Mouse (Mus musculus) lung, postnatal 4 days (tissue): ENCODE data around the gene Plekhg1.

Experiments
- DNase-seq, 2 experiments: peaks; one replicate each; pipeline ENCODE4 v3.0.0; 2021

Gene Plekhg1

DNA sequence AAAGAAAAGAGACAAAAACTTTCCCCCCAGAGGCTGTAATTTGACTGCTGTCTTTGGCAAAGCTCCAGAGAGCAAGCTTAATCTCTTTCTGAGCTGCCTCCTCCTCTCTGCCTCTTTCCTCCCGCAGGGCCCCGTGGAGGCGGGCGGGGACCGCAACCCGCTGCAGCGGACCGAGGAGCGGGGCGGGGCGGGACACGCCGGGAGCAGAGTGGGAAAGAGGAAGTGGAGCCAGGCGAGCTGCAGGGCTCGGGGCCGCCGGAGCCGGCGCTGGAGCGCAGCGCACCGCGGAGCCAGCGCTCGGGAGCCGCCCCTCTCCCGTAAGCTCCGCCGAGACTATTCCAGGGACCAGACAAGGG lies at the start of gene Plekhg1:
Gene Plekhg1 (plus strand): TSS at position 217 of the 356 bp plus-strand sequence.
- peak; percentile 88 to 94 for DNase-seq

DNA sequence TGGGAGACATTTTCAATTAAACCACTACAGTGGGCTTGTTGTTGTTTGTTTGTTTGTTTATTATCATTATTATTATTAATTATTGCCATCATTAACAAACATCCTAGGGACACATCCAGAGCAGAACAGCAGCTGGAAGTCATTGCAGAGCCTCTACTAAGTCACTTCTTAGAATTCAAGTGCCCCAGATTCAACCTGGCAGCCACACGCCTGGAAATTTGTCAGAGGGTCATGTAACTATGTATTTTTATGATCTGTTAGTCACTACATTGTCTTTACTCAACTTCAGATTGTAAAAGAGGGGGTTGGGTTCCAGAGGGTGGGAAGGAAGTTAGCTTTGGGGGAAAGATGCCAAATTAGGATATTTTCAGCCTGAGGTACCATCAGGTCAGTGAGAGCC lies 47.4 kb upstream of the Plekhg1 start:
- DNase-seq: no peak

- no peak for DNase-seq
These were observed 46.4 kb upstream of the Plekhg1 start for GRCm38 (mm10) chr10:3693699-3694280.

GRCm38 (mm10) chr10:3695332-3695905 lies 44.7 kb upstream of the Plekhg1 start:
- DNase-seq: no peak

- DNase-seq: peak; percentile 66 to 81
These were observed 43.3 kb upstream of the Plekhg1 start for GRCm38 (mm10) chr10:3696727-3697348.

DNA sequence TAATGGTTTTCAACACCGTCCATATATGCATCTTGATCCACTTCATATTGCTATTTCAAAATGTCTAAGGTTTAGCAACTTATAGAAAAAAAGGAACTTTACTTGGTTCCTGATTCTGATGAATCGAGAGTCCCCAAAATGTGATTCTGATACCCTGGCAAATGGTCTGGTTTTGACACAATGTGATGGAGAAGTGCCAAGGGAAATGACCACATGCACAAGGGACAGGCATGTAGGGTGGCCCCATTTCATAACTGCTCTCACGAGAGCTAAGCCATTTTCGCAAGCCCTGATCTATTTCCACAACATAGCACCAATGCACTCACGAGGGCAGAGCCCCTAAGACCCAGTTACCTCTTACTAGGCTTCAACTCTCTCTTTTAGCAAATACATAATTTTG lies 42.7 kb upstream of the Plekhg1 start:
- peak in 1 of 2 experiments; percentile 56 for DNase-seq

DNA sequence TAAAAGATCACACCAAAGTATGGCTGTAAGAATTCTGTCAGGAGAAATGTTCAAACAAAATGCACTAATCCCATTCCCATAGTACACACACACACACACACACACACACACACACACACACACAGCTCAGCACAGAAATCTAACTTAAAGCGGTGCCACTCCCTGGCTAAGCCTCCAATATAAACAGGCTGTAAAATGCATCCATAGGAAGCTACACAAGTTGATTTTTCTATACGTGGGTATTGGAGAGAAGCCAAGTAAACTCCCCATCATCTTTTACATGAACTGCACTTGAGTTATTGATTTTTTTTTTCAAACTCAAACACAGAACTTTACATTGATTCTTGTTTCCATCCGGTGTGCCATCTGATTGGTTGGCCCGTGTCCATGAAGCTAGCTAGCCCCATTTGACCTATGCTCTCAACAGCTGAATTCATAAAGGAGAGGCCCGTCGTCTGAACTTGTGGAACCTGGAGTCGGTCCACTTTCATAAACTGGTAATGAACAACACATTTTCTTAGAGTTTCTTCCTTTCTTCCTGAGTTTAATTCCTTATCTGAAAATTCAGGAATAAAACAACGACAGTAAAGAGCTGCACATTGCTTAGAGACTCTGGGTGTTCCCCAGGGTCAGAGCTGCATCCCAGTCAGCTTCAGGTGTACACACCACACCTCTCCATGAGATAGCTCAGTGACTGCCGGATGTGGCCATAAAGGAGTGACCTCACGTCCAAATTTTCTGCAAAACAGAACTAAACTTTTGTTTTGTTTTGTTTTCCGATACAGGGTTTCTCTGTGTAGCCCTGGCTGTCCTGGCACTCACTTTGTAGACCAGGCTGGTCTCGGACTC lies 39.7 kb upstream of the Plekhg1 start:
- DNase-seq: no peak

- peak; percentile 15 to 50 for DNase-seq
These were observed 38.3 kb upstream of the Plekhg1 start for GRCm38 (mm10) chr10:3701832-3702231.

GRCm38 (mm10) chr10:3702585-3702984 lies 37.6 kb upstream of the Plekhg1 start:
- no peak for DNase-seq

DNA sequence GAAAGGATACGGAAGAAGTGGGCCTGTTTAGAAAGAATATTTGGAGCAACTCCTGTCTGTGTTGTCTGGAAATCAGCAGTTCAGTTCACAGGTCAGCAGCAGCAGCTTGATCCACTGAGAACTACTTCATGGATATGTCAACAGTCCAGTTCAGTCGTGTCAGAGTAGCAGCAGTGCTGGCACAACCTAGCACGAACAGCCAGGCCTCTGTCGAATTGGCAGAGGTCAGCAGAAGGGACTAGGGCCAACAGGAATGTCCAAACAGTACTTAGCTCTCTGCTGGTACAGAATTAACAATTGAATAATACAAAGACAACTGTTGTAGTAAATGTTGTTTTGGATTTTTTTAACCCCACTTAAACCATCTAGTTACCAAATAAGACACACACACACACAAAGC lies 33.9 kb upstream of the Plekhg1 start:
- no peak for DNase-seq

DNA sequence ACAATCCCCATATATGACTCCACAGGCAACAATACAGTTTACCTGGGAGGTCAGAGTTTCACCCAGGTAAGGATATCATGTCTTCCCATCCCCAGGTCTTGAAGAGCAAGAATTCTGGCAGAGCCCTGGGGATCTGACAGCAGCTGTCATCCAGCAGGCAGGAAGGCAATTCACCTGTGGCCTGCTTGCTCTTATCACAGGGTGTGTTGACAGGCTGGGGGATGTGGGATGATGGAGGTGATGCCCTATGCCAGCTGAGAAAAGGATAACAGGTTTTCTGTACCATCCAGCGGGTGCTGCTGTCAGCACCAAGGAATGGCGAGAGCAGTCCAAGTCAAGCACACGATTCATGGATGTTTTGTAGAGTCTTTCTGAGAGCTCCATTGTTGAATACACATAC lies 30.1 kb upstream of the Plekhg1 start:
- DNase-seq: no peak

- DNase-seq: no peak
These were observed 24.7 kb upstream of the Plekhg1 start for GRCm38 (mm10) chr10:3715302-3715943.

DNA sequence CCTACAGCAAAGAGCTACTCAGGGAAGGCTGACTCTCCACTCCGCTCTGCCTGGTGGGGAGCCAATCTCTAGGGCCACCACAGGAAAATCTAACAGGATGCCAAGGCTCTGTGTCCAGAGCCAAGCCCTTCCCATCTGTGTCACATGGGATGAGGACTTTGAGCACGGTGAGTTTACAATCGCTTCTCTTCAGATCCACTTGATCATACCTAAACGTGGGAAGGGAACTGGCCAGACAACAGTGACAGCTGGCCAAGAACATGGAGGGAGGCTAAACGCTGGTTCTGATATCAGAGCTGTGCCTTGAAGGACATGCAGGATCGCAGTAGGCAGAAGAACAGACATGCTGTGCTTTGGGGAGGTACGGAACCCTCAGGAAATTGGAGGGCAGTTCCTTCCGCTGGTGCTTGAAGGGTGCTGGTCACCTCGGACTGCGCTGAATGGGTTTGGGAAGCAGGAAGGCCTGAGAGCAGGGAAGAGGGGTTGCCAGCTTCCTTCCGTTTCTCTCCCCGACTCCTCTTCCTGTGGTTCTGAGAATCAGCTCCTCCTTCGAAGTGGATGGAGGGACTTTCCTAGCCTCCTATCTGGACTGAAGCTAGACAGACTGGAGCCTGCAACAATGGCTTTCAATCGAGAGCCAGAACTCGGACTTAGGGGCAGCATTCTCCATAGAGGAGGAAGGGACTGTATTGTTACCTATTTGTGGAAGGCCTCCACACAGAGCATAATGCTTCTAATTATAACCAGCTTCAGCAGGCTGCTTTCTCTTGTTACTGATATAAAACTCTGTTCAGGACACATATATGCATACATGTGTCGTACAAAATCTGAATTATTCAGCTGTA lies 21.9 kb upstream of the Plekhg1 start:
- peak; percentile 76 to 85 for DNase-seq

DNA sequence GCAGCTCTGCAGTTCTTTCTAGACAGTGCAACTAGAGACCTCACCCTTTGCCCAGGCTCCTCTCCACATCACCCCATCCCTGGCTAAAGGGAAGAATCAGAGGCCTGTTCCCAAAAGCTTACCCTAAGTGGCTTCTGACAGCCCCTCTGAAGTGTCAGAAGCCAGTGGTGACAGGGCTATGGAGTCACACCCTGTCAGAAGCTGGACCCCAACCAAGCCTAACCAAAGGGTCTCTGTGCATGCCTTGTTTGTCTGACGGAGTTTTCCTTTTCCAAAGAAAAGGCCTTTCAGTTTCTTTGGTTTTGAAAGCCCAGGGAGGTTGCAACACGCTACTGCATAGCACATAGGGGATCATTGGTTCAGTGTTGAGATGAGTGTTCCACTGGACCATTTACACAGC lies 19.9 kb upstream of the Plekhg1 start:
- DNase-seq: no peak

GRCm38 (mm10) chr10:3722339-3722738 lies 17.8 kb upstream of the Plekhg1 start:
- DNase-seq: no peak

DNA sequence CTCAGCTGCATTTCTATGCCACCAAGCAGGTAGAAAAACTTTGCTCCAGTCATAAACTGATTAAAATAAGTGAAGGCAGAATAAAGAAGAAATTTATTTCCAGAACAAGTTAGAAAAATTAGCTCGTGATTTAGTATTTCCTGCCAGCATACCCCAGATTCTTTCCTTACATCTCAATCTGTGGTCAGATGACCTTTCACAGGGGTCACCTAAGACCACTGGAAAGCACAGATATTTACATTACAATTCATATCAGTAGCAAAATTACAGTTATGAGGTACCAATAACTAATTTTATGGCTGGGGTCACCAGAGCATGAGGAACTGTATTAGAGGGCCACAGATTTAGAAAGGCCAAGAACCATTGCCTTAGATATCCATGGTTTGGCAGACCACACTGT lies 15.5 kb upstream of the Plekhg1 start:
- no peak for DNase-seq

DNA sequence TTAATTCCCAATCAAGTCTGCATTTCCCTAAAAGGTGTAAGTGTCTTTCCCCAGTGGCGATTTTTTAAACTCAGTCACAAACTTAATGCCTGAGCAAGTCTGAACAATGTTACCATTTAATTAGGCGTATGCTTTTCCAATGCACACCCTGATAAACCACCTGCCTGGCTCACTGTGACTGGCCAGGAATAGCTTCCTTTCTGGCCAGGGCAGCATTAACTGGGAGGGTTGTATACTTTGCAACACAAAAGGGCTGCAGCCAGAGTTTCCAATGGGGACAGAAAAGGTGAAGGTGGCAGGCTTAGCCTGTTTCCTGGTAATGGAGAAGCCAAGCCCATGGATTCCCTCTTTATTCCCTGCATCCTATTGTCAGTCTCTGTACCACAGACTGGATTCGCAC lies 10.5 kb upstream of the Plekhg1 start:
- no peak for DNase-seq

- no peak for DNase-seq
These were observed 9.8 kb upstream of the Plekhg1 start for GRCm38 (mm10) chr10:3730314-3730713.

DNA sequence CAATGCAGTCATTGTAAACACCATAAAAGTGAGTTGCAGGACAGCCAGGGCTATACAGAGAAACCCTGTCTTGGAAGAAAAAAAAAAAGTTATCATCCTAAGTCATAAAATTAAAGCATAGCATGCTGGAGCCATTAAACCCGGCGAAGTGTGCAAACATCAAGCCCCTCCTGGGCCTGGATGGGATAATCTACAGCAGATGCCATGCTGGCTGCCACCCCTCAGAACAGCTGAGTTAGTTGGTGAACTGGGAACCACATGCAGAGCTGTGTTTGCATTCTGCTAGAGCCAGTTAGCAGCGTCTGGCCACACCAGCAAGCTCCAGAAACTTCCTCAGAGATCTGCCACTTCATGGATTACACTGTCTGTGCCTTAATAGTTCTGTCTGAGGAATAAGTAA lies 3.1 kb upstream of the Plekhg1 start:
- no peak for DNase-seq

DNA sequence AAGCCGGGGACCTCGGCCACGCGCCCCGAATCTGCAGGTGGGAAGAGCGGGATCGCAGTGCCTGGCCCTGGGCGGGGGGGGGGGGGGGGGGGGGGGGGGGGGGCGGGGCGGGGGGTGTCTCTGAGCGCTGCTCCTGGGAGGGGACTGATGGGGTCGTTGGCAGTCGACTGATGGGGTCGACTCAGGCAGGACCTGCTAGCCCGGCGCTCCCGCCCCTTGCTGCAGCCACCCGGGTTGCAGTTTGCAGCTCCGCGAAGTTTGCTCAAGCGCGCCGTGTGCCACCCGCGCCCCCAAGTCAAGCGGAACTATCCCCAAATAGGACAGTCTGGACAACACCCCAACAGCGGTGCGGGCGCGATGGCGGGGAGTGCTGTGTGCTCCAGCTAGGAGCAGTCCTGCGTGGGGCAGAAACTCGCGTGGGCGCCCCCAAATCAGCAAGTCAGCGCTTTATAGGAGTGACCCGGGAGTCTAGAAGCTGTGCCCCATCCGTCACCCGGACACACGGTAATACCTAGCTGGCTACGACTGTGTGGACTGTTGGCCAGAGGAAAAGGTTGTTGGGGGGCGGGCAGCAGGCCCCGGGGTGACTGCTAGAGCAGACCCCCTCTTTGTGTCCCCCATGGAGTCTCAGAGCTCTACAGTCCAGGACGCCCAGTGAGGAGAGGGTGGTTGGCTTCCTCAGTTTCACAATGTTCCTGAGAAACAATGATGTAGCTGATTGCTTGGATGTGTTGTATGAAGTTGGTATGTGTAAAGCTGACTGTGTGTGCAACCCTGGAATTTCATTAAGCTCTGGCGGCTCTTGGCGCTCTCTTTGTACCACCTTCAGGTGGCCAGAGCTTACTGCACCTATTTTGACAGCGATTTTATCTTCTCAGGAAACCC lies 582 bp downstream of the Plekhg1 start:
- peak; percentile 65 to 69 for DNase-seq

GRCm38 (mm10) chr10:3741791-3742190 lies 1.6 kb downstream of the Plekhg1 start:
- no peak for DNase-seq
